Mouse (Mus musculus) liver, embryonic 14.5 days (tissue): Measurements from ENCODE around the gene Gm43064. TPM values are rescaled to one million over a fixed set of nuclear protein-coding genes. Genes with fewer than 3 reads are reported as not detected.

Experiments used
- ATAC-seq: fragments of 200-750 bp; cut with Nextera tagmentation; 2 replicates; pipeline ENCODE4 v1.8.0; 2017; ENCODE audit warnings: moderate number of reproducible peaks, mild to moderate bottlenecking, moderate library complexity; ENCODE audit not compliant: insufficient read depth
- DNase-seq, 3 experiments: peaks; one replicate each; pipeline ENCODE4 v3.0.0-alpha.2; 2012 to 2013; ENCODE audit warnings: low read depth in 3 of 3, low spot score in 3 of 3
- H3K27ac ChIP-seq: fragments of 300-500 bp; sonication (generic); 2 replicates; pipeline ENCODE4 v1.5.1; 2014; ENCODE audit warnings: moderate library complexity, mild to moderate bottlenecking, control low read depth, inconsistent platforms
- H3K27me3 ChIP-seq: fragments of 300-500 bp; sonication (generic); 2 replicates; pipeline ENCODE4 v1.6.1; 2014; ENCODE audit warnings: mild to moderate bottlenecking, low read length, moderate library complexity; ENCODE audit not compliant: control insufficient read depth, insufficient read depth
- H3K36me3 ChIP-seq: fragments of 300-500 bp; sonication (generic); replicated peaks from 2 replicates; pipeline ENCODE4 v1.6.1; 2014; ENCODE audit warnings: low read depth; ENCODE audit not compliant: control insufficient read depth, insufficient read depth
- H3K4me1 ChIP-seq, 2 experiments: fragments of 200-500 bp in 1 of 2; fragments of 300-500 bp in 1 of 2; sonication (generic) in 1 of 2; replicated peaks; 2 replicates each; pipeline ENCODE4 v1.6.1; 2012 to 2014; ENCODE audit warnings: antibody characterized with exemption in 1 of 2, inconsistent platforms in 1 of 2, low read length in 1 of 2; ENCODE audit not compliant: control insufficient read depth in 2 of 2, insufficient read depth in 2 of 2
- H3K4me2 ChIP-seq: fragments of 300-500 bp; sonication (generic); 2 replicates; pipeline ENCODE4 v1.6.1; 2014; ENCODE audit warnings: low read depth, mild to moderate bottlenecking, control low read depth, moderate library complexity
- H3K4me3 ChIP-seq, 2 experiments: fragments of 200-500 bp in 1 of 2; fragments of 300-500 bp in 1 of 2; sonication (generic) in 1 of 2; 2 replicates each; pipeline ENCODE4 v1.5.1; 2012 to 2014; ENCODE audit warnings: low read depth in 2 of 2, low read length in 2 of 2, mild to moderate bottlenecking in 2 of 2, control low read depth in 1 of 2, inconsistent platforms in 1 of 2, moderate library complexity in 1 of 2; ENCODE audit not compliant: insufficient read depth in 1 of 2
- H3K9ac ChIP-seq: fragments of 300-500 bp; sonication (generic); replicated peaks from 2 replicates; pipeline ENCODE4 v1.6.1; 2014; ENCODE audit warnings: mild to moderate bottlenecking, control low read depth, moderate library complexity
- H3K9me3 ChIP-seq: fragments of 300-500 bp; sonication (generic); 2 replicates; pipeline ENCODE4 v1.6.1; 2016; ENCODE audit warnings: low read length, mixed read lengths; ENCODE audit not compliant: control insufficient read depth
- CTCF ChIP-seq: IDR thresholded peaks from 2 replicates; pipeline ENCODE4 v1.5.1; 2016; ENCODE audit warnings: antibody characterized with exemption, low read depth, control low read depth
- EP300 ChIP-seq: IDR thresholded peaks from 2 replicates; pipeline ENCODE4 v1.6.1; 2016; ENCODE audit warnings: antibody characterized with exemption, low read depth
- WGBS: fragments of 180-500 bp; shearing (Covaris S2); extraction: QIAGEN DNeasy Blood & Tissue Kit; methylation state at CpG from one replicate; pipeline ENCODE4 v1.1.7; 2014; ENCODE audit not compliant: insufficient replicate concordance; 5-methylcytosine and 5-hydroxymethylcytosine counted together
- polyA plus RNA-seq, 2 experiments: library from polyadenylated mRNA; depleted of rRNA in 1 of 2; stranded (reverse) in 1 of 2; unstranded in 1 of 2; fragments of >200 nt; fragmentation: Nextera tagmentation in 1 of 2; extraction: Ambion mirVana in 1 of 2; gene quantifications; 2 replicates each; pipeline versions ENCODE4 v1.2.1 to v1.2.3; 2012 to 2014

Gene Gm43064
- polyA plus RNA-seq (2012; rRNA removed): 0.48 and 1.6 TPM in 2 replicates
- polyA plus RNA-seq (2014; fragmentation: Nextera tagmentation; extraction: Ambion mirVana): 0.10 and 0.34 TPM in 2 replicates

GRCm38 (mm10) chr3:103808891-103809798 lies at the start of gene Gm43064, which contains the start of the genes Dclre1b and Ap4b1:
Gene Gm43064 (plus strand): TSS chr3:103809573.
Gene Dclre1b (minus strand): TSS chr3:103809444.
Gene Ap4b1 (plus strand): TSS chr3:103809520.
- H3K27ac ChIP-seq: peak within 1 kb of the TSS; percentile 71
- H3K4me1 ChIP-seq: peaks cover 28 to 38% of the 10 kb centered on the region in 2 experiments
- WGBS: under 1% methylated on average over 62 of the region's 70 CpGs
- H3K36me3 ChIP-seq: peaks cover 46% of the 10 kb centered on the region
- H3K9me3 ChIP-seq: no peaks in the 10 kb centered on the region
- H3K4me2 ChIP-seq: peak within 1 kb of the TSS; percentile 91
- H3K9ac ChIP-seq: peak within 1 kb of the TSS; percentile 73
- H3K4me3 ChIP-seq: peak within 1 kb of the TSS; percentile 83 to 96
- DNase-seq (peak; percentile 81 to 82 (median 82)), ATAC-seq (peak; percentile 91)
- H3K27me3 ChIP-seq: no peaks in the 10 kb centered on the region
- TF ChIP-seq EP300: no peak; the same call in 1 of the 2 replicates
- no peak for TF ChIP-seq CTCF

GRCm38 (mm10) chr3:103766789-103767188 lies 42.6 kb upstream of the Gm43064 start:
- Histone ChIP-seq H3K4me1 (no peaks in the 10 kb centered on the region), H3K36me3 (peaks cover 81% of the 10 kb centered on the region), H3K9me3 (no peaks in the 10 kb centered on the region), H3K27me3 (no peaks in the 10 kb centered on the region), H3K4me3 (no peak overlapping the region), H3K4me2 (no peak overlapping the region), H3K27ac (no peak overlapping the region), H3K9ac (no peak overlapping the region)
- WGBS: 77% methylated on average over 3 of the region's 3 CpGs
- DNase-seq: no peak
- TF ChIP-seq CTCF (no peak), EP300 (no peak)
- ATAC-seq: no peak

- ATAC-seq (no peak), DNase-seq (no peak)
- Histone ChIP-seq H3K27me3 (no peaks in the 10 kb centered on the region), H3K4me1 (no peaks in the 10 kb centered on the region), H3K4me3 (no peak overlapping the region), H3K9ac (no peak overlapping the region), H3K4me2 (no peak overlapping the region), H3K9me3 (no peaks in the 10 kb centered on the region), H3K27ac (no peak overlapping the region), H3K36me3 (peaks cover 72% of the 10 kb centered on the region)
- WGBS: 78% methylated on average over 9 of the region's 9 CpGs
- TF ChIP-seq CTCF (no peak), EP300 (no peak)
Measured at GRCm38 (mm10) chr3:103771531-103772130, 37.7 kb upstream of the Gm43064 start.

GRCm38 (mm10) chr3:103772846-103773245 lies 36.5 kb upstream of the Gm43064 start:
- H3K36me3 ChIP-seq: peaks cover 75% of the 10 kb centered on the region
- no peak overlapping the region for H3K9ac ChIP-seq
- H3K4me3 ChIP-seq: no peak overlapping the region
- H3K4me1 ChIP-seq: no peaks in the 10 kb centered on the region
- TF ChIP-seq EP300 (no peak), CTCF (no peak)
- H3K27ac ChIP-seq: no peak overlapping the region
- no peaks in the 10 kb centered on the region for H3K9me3 ChIP-seq
- H3K27me3 ChIP-seq: no peaks in the 10 kb centered on the region
- WGBS: 56% methylated on average over 4 of the region's 4 CpGs
- no peak for ATAC-seq
- H3K4me2 ChIP-seq: no peak overlapping the region
- DNase-seq: no peak

- no peaks in the 10 kb centered on the region for H3K9me3 ChIP-seq
- no peak overlapping the region for H3K27ac ChIP-seq
- no peak overlapping the region for H3K9ac ChIP-seq
- H3K36me3 ChIP-seq: peaks cover 75% of the 10 kb centered on the region
- DNase-seq: no peak
- H3K4me2 ChIP-seq: no peak overlapping the region
- H3K4me1 ChIP-seq: no peaks in the 10 kb centered on the region
- H3K27me3 ChIP-seq: no peaks in the 10 kb centered on the region
- no peak for ATAC-seq
- TF ChIP-seq CTCF: no peak
- no peak for TF ChIP-seq EP300
- H3K4me3 ChIP-seq: no peak overlapping the region
- WGBS: 71% methylated on average over 3 of the region's 3 CpGs
Measured at GRCm38 (mm10) chr3:103773508-103773907, 35.9 kb upstream of the Gm43064 start.
